Mouse (Mus musculus): ENCODE data around the gene Sphkap.

DNA sequence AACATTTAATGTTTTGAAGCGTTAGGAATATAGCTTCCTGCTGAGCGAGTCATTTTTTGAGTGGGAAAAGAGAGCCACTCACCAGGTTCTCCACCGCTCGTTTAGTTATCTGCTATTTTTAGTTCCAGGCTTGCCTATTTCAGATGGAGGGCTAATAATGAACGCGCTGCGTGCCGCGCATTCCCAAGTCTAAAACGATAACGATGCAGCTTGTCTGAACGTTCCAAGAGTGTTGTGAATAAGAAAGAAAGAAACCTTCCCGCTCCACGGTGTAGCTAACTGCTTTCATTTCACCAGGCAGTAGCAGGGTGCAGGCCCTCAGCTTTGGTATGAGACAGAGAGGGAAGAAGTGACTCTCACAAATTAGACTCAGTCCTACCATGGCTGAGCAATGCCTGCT is 62.4 kb downstream of the Sphkap start:
- TF ChIP-seq TAL1 (IDR thresholded peaks at IDR 0.05; ENCODE audit: low read length), result no peak
- no peak for TF ChIP-seq GATA1 (IDR thresholded peaks at IDR 0.05; ENCODE audit: low read length)
